Mouse (Mus musculus): Measurements from ENCODE around the gene Tlr6. TPM values are rescaled to one million over a fixed set of nuclear protein-coding genes. Genes with fewer than 3 reads are reported as not detected.

Gene Tlr6
- 0.21 and 0.90 TPM in 2 replicates for polyA plus RNA-seq (2012; rRNA removed)

- TF ChIP-seq CTCF (IDR thresholded peaks at IDR 0.05; ENCODE audit: borderline replicate concordance, extremely low read depth, insufficient read depth, insufficient read length) (no peak), POLR2A (IDR thresholded peaks at IDR 0.05; ENCODE audit: borderline replicate concordance, extremely low read depth, insufficient read depth, insufficient read length, poor library complexity, severe bottlenecking) (no peak)
- DNase-seq (ENCODE audit: low read depth), result no peak
These were observed at the start of gene Tlr6 for GRCm38 (mm10) chr5:64959843-64960230. Gene Tlr6 (minus strand): TSS chr5:64960097.

GRCm38 (mm10) chr5:65006011-65006491, 46.2 kb upstream of the Tlr6 start:
- DNase-seq (ENCODE audit: low read depth), result peak; percentile 67
- TF ChIP-seq CTCF (IDR thresholded peaks at IDR 0.05; ENCODE audit: borderline replicate concordance, extremely low read depth, insufficient read depth, insufficient read length), result peak; percentile 2; the same call in 1 of the 2 replicates
- no peak for TF ChIP-seq POLR2A (IDR thresholded peaks at IDR 0.05; ENCODE audit: borderline replicate concordance, extremely low read depth, insufficient read depth, insufficient read length, poor library complexity, severe bottlenecking)

- no peak for DNase-seq (ENCODE audit: low read depth)
- TF ChIP-seq CTCF (IDR thresholded peaks at IDR 0.05; ENCODE audit: borderline replicate concordance, extremely low read depth, insufficient read depth, insufficient read length) (no peak), POLR2A (IDR thresholded peaks at IDR 0.05; ENCODE audit: borderline replicate concordance, extremely low read depth, insufficient read depth, insufficient read length, poor library complexity, severe bottlenecking) (no peak)
These were observed 45.4 kb upstream of the Tlr6 start for GRCm38 (mm10) chr5:65005251-65005650.

GRCm38 (mm10) chr5:65003946-65004535, 44.1 kb upstream of the Tlr6 start:
- TF ChIP-seq POLR2A (IDR thresholded peaks at IDR 0.05; ENCODE audit: borderline replicate concordance, extremely low read depth, insufficient read depth, insufficient read length, poor library complexity, severe bottlenecking) (no peak), CTCF (IDR thresholded peaks at IDR 0.05; ENCODE audit: borderline replicate concordance, extremely low read depth, insufficient read depth, insufficient read length) (no peak)
- DNase-seq (ENCODE audit: low read depth), result peak; percentile 26

GRCm38 (mm10) chr5:65002940-65003824, 43.3 kb upstream of the Tlr6 start:
- TF ChIP-seq POLR2A (IDR thresholded peaks at IDR 0.05; ENCODE audit: borderline replicate concordance, extremely low read depth, insufficient read depth, insufficient read length, poor library complexity, severe bottlenecking) (no peak), CTCF (IDR thresholded peaks at IDR 0.05; ENCODE audit: borderline replicate concordance, extremely low read depth, insufficient read depth, insufficient read length) (peak; percentile 47; the same call in 1 of the 2 replicates)
- DNase-seq (ENCODE audit: low read depth), result peak; percentile 76

- no peak for DNase-seq (ENCODE audit: low read depth)
- TF ChIP-seq CTCF (IDR thresholded peaks at IDR 0.05; ENCODE audit: borderline replicate concordance, extremely low read depth, insufficient read depth, insufficient read length) (no peak), POLR2A (IDR thresholded peaks at IDR 0.05; ENCODE audit: borderline replicate concordance, extremely low read depth, insufficient read depth, insufficient read length, poor library complexity, severe bottlenecking) (no peak)
These were observed 35.5 kb upstream of the Tlr6 start for GRCm38 (mm10) chr5:64995408-64995807.

- DNase-seq (ENCODE audit: low read depth), result peak; percentile 36
- peak; percentile 18; the same call in 1 of the 2 replicates for TF ChIP-seq CTCF (IDR thresholded peaks at IDR 0.05; ENCODE audit: borderline replicate concordance, extremely low read depth, insufficient read depth, insufficient read length)
- TF ChIP-seq POLR2A (IDR thresholded peaks at IDR 0.05; ENCODE audit: borderline replicate concordance, extremely low read depth, insufficient read depth, insufficient read length, poor library complexity, severe bottlenecking), result no peak
These were observed 32.6 kb upstream of the Tlr6 start for GRCm38 (mm10) chr5:64992540-64992939.

GRCm38 (mm10) chr5:64989940-64990339, 30.0 kb upstream of the Tlr6 start:
- TF ChIP-seq CTCF (IDR thresholded peaks at IDR 0.05; ENCODE audit: borderline replicate concordance, extremely low read depth, insufficient read depth, insufficient read length), result no peak
- no peak for TF ChIP-seq POLR2A (IDR thresholded peaks at IDR 0.05; ENCODE audit: borderline replicate concordance, extremely low read depth, insufficient read depth, insufficient read length, poor library complexity, severe bottlenecking)
- no peak for DNase-seq (ENCODE audit: low read depth)

- DNase-seq (ENCODE audit: low read depth), result no peak
- TF ChIP-seq CTCF (IDR thresholded peaks at IDR 0.05; ENCODE audit: borderline replicate concordance, extremely low read depth, insufficient read depth, insufficient read length) (no peak), POLR2A (IDR thresholded peaks at IDR 0.05; ENCODE audit: borderline replicate concordance, extremely low read depth, insufficient read depth, insufficient read length, poor library complexity, severe bottlenecking) (no peak)
These were observed 26.1 kb upstream of the Tlr6 start for GRCm38 (mm10) chr5:64985971-64986370.

GRCm38 (mm10) chr5:64977128-64977527, 17.2 kb upstream of the Tlr6 start:
- no peak for TF ChIP-seq POLR2A (IDR thresholded peaks at IDR 0.05; ENCODE audit: borderline replicate concordance, extremely low read depth, insufficient read depth, insufficient read length, poor library complexity, severe bottlenecking)
- no peak for TF ChIP-seq CTCF (IDR thresholded peaks at IDR 0.05; ENCODE audit: borderline replicate concordance, extremely low read depth, insufficient read depth, insufficient read length)
- peak; percentile 23 for DNase-seq (ENCODE audit: low read depth)

- TF ChIP-seq POLR2A (IDR thresholded peaks at IDR 0.05; ENCODE audit: borderline replicate concordance, extremely low read depth, insufficient read depth, insufficient read length, poor library complexity, severe bottlenecking) (no peak), CTCF (IDR thresholded peaks at IDR 0.05; ENCODE audit: borderline replicate concordance, extremely low read depth, insufficient read depth, insufficient read length) (no peak)
- DNase-seq (ENCODE audit: low read depth), result no peak
These were observed 15.2 kb upstream of the Tlr6 start for GRCm38 (mm10) chr5:64975121-64975520.

All from brain, embryonic 14.5 days (tissue).